Mouse (Mus musculus): Measurements from ENCODE around the gene Krt71. TPM values are rescaled to one million over a fixed set of nuclear protein-coding genes. Genes with fewer than 3 reads are reported as not detected.

Krt71 gene
- polyA plus RNA-seq, 1 experiment from 2014 or later = not detected

- Histone ChIP-seq H3K9me3 (replicated peaks; ENCODE audit: control insufficient read depth, low read length) (no peaks in the 10 kb centered on the region), H3K4me1 (ENCODE audit: control insufficient read depth, low read depth, low read length) (no peaks in the 10 kb centered on the region), H3K4me3 (ENCODE audit: low read depth, low read length) (no peak overlapping the region), H3K4me2 (ENCODE audit: low read depth, low read length) (no peak overlapping the region), H3K27ac (ENCODE audit: low read length) (no peak overlapping the region), H3K9ac (ENCODE audit: low read depth, low read length) (no peak overlapping the region), H3K27me3 (ENCODE audit: control insufficient read depth, insufficient read depth, low read depth, low read length) (no peaks in the 10 kb centered on the region), H3K36me3 (ENCODE audit: control insufficient read depth, insufficient read depth) (no peaks in the 10 kb centered on the region)
- no peak for ATAC-seq (ENCODE audit: low read depth)
- 32% methylated on average over 5 of the region's 5 CpGs for WGBS (ENCODE audit: insufficient replicate concordance)
Measured at GRCm38 (mm10) chr15:101724686-101725085, 18.2 kb downstream of the Krt71 start.

- H3K4me1 ChIP-seq (ENCODE audit: control insufficient read depth, low read depth, low read length) = no peaks in the 10 kb centered on the region
- no peak overlapping the region for H3K4me3 ChIP-seq (ENCODE audit: low read depth, low read length)
- no peaks in the 10 kb centered on the region for H3K36me3 ChIP-seq (ENCODE audit: control insufficient read depth, insufficient read depth)
- H3K27ac ChIP-seq (ENCODE audit: low read length) = no peak overlapping the region
- whole genome bisulfite sequencing (ENCODE audit: insufficient replicate concordance) = 43% methylated on average over 3 of the region's 3 CpGs
- no peaks in the 10 kb centered on the region for H3K27me3 ChIP-seq (ENCODE audit: control insufficient read depth, insufficient read depth, low read depth, low read length)
- ATAC-seq (ENCODE audit: low read depth) = no peak
- no peak overlapping the region for H3K9ac ChIP-seq (ENCODE audit: low read depth, low read length)
- H3K4me2 ChIP-seq (ENCODE audit: low read depth, low read length) = no peak overlapping the region
- H3K9me3 ChIP-seq (replicated peaks; ENCODE audit: control insufficient read depth, low read length) = no peaks in the 10 kb centered on the region
Measured at GRCm38 (mm10) chr15:101715831-101716230, 27.1 kb downstream of the Krt71 start.

GRCm38 (mm10) chr15:101714356-101714755 lies 28.6 kb downstream of the Krt71 start:
- H3K27me3 ChIP-seq (ENCODE audit: control insufficient read depth, insufficient read depth, low read depth, low read length) = no peaks in the 10 kb centered on the region
- no peak overlapping the region for H3K4me2 ChIP-seq (ENCODE audit: low read depth, low read length)
- no peaks in the 10 kb centered on the region for H3K9me3 ChIP-seq (replicated peaks; ENCODE audit: control insufficient read depth, low read length)
- no peaks in the 10 kb centered on the region for H3K4me1 ChIP-seq (ENCODE audit: control insufficient read depth, low read depth, low read length)
- no peak overlapping the region for H3K4me3 ChIP-seq (ENCODE audit: low read depth, low read length)
- no peak for ATAC-seq (ENCODE audit: low read depth)
- H3K36me3 ChIP-seq (ENCODE audit: control insufficient read depth, insufficient read depth) = no peaks in the 10 kb centered on the region
- no peak overlapping the region for H3K9ac ChIP-seq (ENCODE audit: low read depth, low read length)
- 56% methylated on average over 5 of the region's 5 CpGs for WGBS (ENCODE audit: insufficient replicate concordance)
- no peak overlapping the region for H3K27ac ChIP-seq (ENCODE audit: low read length)

- Histone ChIP-seq H3K9me3 (replicated peaks; ENCODE audit: control insufficient read depth, low read length) (no peaks in the 10 kb centered on the region), H3K4me3 (ENCODE audit: low read depth, low read length) (no peak overlapping the region), H3K4me2 (ENCODE audit: low read depth, low read length) (no peak overlapping the region), H3K27ac (ENCODE audit: low read length) (no peak overlapping the region), H3K9ac (ENCODE audit: low read depth, low read length) (no peak overlapping the region), H3K4me1 (ENCODE audit: control insufficient read depth, low read depth, low read length) (no peaks in the 10 kb centered on the region), H3K36me3 (ENCODE audit: control insufficient read depth, insufficient read depth) (no peaks in the 10 kb centered on the region), H3K27me3 (ENCODE audit: control insufficient read depth, insufficient read depth, low read depth, low read length) (no peaks in the 10 kb centered on the region)
- 63% methylated on average over 8 of the region's 8 CpGs for WGBS (ENCODE audit: insufficient replicate concordance)
- no peak for ATAC-seq (ENCODE audit: low read depth)
Measured at GRCm38 (mm10) chr15:101713731-101714130, 29.2 kb downstream of the Krt71 start.

- Histone ChIP-seq H3K9ac (ENCODE audit: low read depth, low read length) (no peak within 1 kb of the TSS), H3K27ac (ENCODE audit: low read length) (no peak within 1 kb of the TSS), H3K36me3 (ENCODE audit: control insufficient read depth, insufficient read depth) (no peaks in the 10 kb centered on the region), H3K4me3 (ENCODE audit: low read depth, low read length) (no peak within 1 kb of the TSS), H3K4me2 (ENCODE audit: low read depth, low read length) (no peak within 1 kb of the TSS), H3K4me1 (ENCODE audit: control insufficient read depth, low read depth, low read length) (no peaks in the 10 kb centered on the region), H3K27me3 (ENCODE audit: control insufficient read depth, insufficient read depth, low read depth, low read length) (no peaks in the 10 kb centered on the region), H3K9me3 (replicated peaks; ENCODE audit: control insufficient read depth, low read length) (no peaks in the 10 kb centered on the region)
- 65% methylated on average over 13 of the region's 13 CpGs for WGBS (ENCODE audit: insufficient replicate concordance)
- ATAC-seq (ENCODE audit: low read depth) = no peak
Measured at GRCm38 (mm10) chr15:101712720-101713119, 30.2 kb downstream of the Krt71 start, which contains the start of gene Krt5. Gene Krt5, minus strand, starts transcription at chr15:101712898.

- Histone ChIP-seq H3K36me3 (ENCODE audit: control insufficient read depth, insufficient read depth) (no peaks in the 10 kb centered on the region), H3K27me3 (ENCODE audit: control insufficient read depth, insufficient read depth, low read depth, low read length) (no peaks in the 10 kb centered on the region), H3K4me1 (ENCODE audit: control insufficient read depth, low read depth, low read length) (no peaks in the 10 kb centered on the region), H3K9ac (ENCODE audit: low read depth, low read length) (no peak overlapping the region), H3K4me3 (ENCODE audit: low read depth, low read length) (no peak overlapping the region), H3K4me2 (ENCODE audit: low read depth, low read length) (no peak overlapping the region), H3K27ac (ENCODE audit: low read length) (no peak overlapping the region), H3K9me3 (replicated peaks; ENCODE audit: control insufficient read depth, low read length) (no peaks in the 10 kb centered on the region)
- 46% methylated on average over 11 of the region's 11 CpGs for WGBS (ENCODE audit: insufficient replicate concordance)
- ATAC-seq (ENCODE audit: low read depth) = no peak
Measured at GRCm38 (mm10) chr15:101708683-101709082, 34.2 kb downstream of the Krt71 start.

GRCm38 (mm10) chr15:101707454-101707853 lies 35.5 kb downstream of the Krt71 start:
- no peak for ATAC-seq (ENCODE audit: low read depth)
- H3K36me3 ChIP-seq (ENCODE audit: control insufficient read depth, insufficient read depth) = no peaks in the 10 kb centered on the region
- 77% methylated on average over 9 of the region's 9 CpGs for WGBS (ENCODE audit: insufficient replicate concordance)
- no peaks in the 10 kb centered on the region for H3K27me3 ChIP-seq (ENCODE audit: control insufficient read depth, insufficient read depth, low read depth, low read length)
- H3K9ac ChIP-seq (ENCODE audit: low read depth, low read length) = no peak overlapping the region
- H3K4me2 ChIP-seq (ENCODE audit: low read depth, low read length) = no peak overlapping the region
- no peaks in the 10 kb centered on the region for H3K4me1 ChIP-seq (ENCODE audit: control insufficient read depth, low read depth, low read length)
- H3K27ac ChIP-seq (ENCODE audit: low read length) = no peak overlapping the region
- no peak overlapping the region for H3K4me3 ChIP-seq (ENCODE audit: low read depth, low read length)
- H3K9me3 ChIP-seq (replicated peaks; ENCODE audit: control insufficient read depth, low read length) = no peaks in the 10 kb centered on the region

- 52% methylated on average over 4 of the region's 4 CpGs for WGBS (ENCODE audit: insufficient replicate concordance)
- no peaks in the 10 kb centered on the region for H3K4me1 ChIP-seq (ENCODE audit: control insufficient read depth, low read depth, low read length)
Measured at GRCm38 (mm10) chr15:101704066-101704465, 38.8 kb downstream of the Krt71 start.

GRCm38 (mm10) chr15:101702380-101702779 lies 40.5 kb downstream of the Krt71 start:
- Histone ChIP-seq H3K4me2 (ENCODE audit: low read depth, low read length) (no peak overlapping the region), H3K4me3 (ENCODE audit: low read depth, low read length) (no peak overlapping the region), H3K27ac (ENCODE audit: low read length) (no peak overlapping the region), H3K36me3 (ENCODE audit: control insufficient read depth, insufficient read depth) (no peaks in the 10 kb centered on the region), H3K9me3 (replicated peaks; ENCODE audit: control insufficient read depth, low read length) (no peaks in the 10 kb centered on the region), H3K9ac (ENCODE audit: low read depth, low read length) (no peak overlapping the region), H3K4me1 (ENCODE audit: control insufficient read depth, low read depth, low read length) (no peaks in the 10 kb centered on the region), H3K27me3 (ENCODE audit: control insufficient read depth, insufficient read depth, low read depth, low read length) (no peaks in the 10 kb centered on the region)
- WGBS (ENCODE audit: insufficient replicate concordance) = 28% methylated on average over 2 of the region's 2 CpGs
- no peak for ATAC-seq (ENCODE audit: low read depth)

More at GRCm38 (mm10) chr15:101704066-101704465, 38.8 kb downstream of the Krt71 start:
- no peak for ATAC-seq (ENCODE audit: low read depth)
- Histone ChIP-seq H3K27ac (ENCODE audit: low read length) (no peak overlapping the region), H3K9me3 (replicated peaks; ENCODE audit: control insufficient read depth, low read length) (no peaks in the 10 kb centered on the region), H3K4me2 (ENCODE audit: low read depth, low read length) (no peak overlapping the region), H3K27me3 (ENCODE audit: control insufficient read depth, insufficient read depth, low read depth, low read length) (no peaks in the 10 kb centered on the region), H3K36me3 (ENCODE audit: control insufficient read depth, insufficient read depth) (no peaks in the 10 kb centered on the region), H3K9ac (ENCODE audit: low read depth, low read length) (no peak overlapping the region), H3K4me3 (ENCODE audit: low read depth, low read length) (no peak overlapping the region)

Data from liver, embryonic 16.5 days (tissue).